Mouse (Mus musculus): Measurements from ENCODE around the gene Serpine1.

Serpine1 gene

GRCm38 (mm10) chr5:137012401-137012950, 59.6 kb downstream of the Serpine1 start:
- DNase-seq (ENCODE audit: low read depth) = no peak
